Comparison of ENCODE assay signal across 8 mouse cellular contexts in the genomic region with DNA sequence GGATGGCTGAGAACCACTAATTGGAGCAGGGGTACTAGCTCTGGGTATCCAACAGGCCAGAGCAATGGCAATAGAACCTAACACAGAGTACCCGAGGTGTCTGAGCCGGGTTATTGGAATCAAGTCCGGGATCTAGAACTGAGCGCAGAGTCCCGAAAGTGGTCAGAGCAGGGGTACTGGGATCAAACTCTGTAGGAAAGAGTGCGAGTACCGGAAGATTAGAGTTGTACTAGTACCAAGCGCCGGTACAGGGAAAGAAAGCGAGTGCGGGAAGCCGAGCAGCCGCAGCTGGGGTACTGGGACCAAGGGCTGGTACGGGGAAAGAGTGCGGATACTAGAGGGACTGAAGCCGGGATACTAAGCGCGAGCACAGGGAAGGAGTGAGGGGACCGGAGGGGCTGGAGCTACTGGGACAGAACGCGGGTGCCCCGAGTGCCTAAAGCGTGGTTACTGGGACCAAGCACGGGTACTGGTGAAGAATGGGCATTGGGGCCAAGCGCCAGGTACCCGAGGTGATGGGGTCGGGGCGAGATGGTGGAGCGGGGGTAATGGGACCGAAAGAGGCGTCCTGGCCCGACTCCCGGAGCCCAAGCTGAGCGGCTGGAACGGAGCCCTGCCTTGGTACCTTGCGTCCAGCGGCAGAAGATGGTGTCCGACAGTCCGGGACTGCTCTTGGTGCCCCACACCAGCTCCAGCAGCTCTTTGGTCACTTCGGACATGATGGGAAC. TPM values are rescaled to one million over a fixed set of nuclear protein-coding genes. Genes with fewer than 3 reads are reported as not detected.
DNase-seq lines count a peak whose midpoint lies in the region; ATAC-seq and TF ChIP-seq lines count a peak whose summit lies in the region.

No protein-coding gene starts in this region.

- peaks cover 7% of the 10 kb centered on the region for H3K4me1 ChIP-seq in heart, embryonic 15.5 days (replicated peaks)
- H3K4me1 ChIP-seq in liver, adult 2 months (ENCODE audit: control insufficient read depth, insufficient read depth, low read length) = peaks cover 24% of the 10 kb centered on the region
- peaks cover 3% of the 10 kb centered on the region; the same call in 1 of the 2 replicates for H3K4me1 ChIP-seq in neural tube, embryonic 11.5 days (ENCODE audit: control insufficient read depth, insufficient read depth, low read length)

- H3K79me2 ChIP-seq in liver, adult 2 months (ENCODE audit: control insufficient read depth, insufficient read depth, low read length) = peaks cover 30% of the 10 kb centered on the region

- ATAC-seq in heart, embryonic 15.5 days (replicated peaks; ENCODE audit: insufficient number of reproducible peaks, insufficient read depth, low FRiP score, low read depth) = peak; percentile 56
- ATAC-seq in neural tube, embryonic 11.5 days (ENCODE audit: insufficient read depth, low FRiP score, low TSS enrichment) = peak; percentile 56

- H3K9me3 ChIP-seq in heart, embryonic 15.5 days (replicated peaks) = no peaks in the 10 kb centered on the region
- H3K9me3 ChIP-seq in neural tube, embryonic 11.5 days (ENCODE audit: control insufficient read depth, low read length) = no peaks in the 10 kb centered on the region

- peak overlapping the region; percentile 76 for H3K27ac ChIP-seq in heart, embryonic 15.5 days
- H3K27ac ChIP-seq in liver, adult 2 months (replicated peaks; ENCODE audit: insufficient read depth, low read depth, low read length) = peak overlapping the region; percentile 68
- 0 out of 2 replicates have a peak overlapping the region, but pooled peaks have one; percentile 34 for H3K27ac ChIP-seq in neural tube, embryonic 11.5 days (ENCODE audit: low read depth, low read length)

- TF ChIP-seq CTCF in liver, adult 2 months (IDR thresholded peaks at IDR 0.05; ENCODE audit: low read depth, low read length) = no peak

- H3K9ac ChIP-seq in heart, embryonic 15.5 days = peak overlapping the region; percentile 73
- peak overlapping the region; percentile 90 for H3K9ac ChIP-seq in liver, adult 2 months (ENCODE audit: low read depth, low read length)
- H3K9ac ChIP-seq in neural tube, embryonic 11.5 days (ENCODE audit: low read length) = peak overlapping the region; percentile 82

- peak; percentile 10 for DNase-seq in kidney, adult 11 months
- DNase-seq in kidney, adult 9 months = no peak
- peak; percentile 23 to 25 for DNase-seq in CD8-positive naive resting alpha-beta T cell, adult 2 months (ENCODE audit: low read depth in 2 of 2, low spot score in 2 of 2)
- DNase-seq in c-Kit-positive CD71-positive TER-119-positive erythroid progenitor cells, embryonic 14.5 days (ENCODE audit: low spot score) = peak; percentile 31
- no peak for DNase-seq in liver, adult 2 months (ENCODE audit: extremely low read depth, low read depth, low spot score)
- DNase-seq in neural tube, embryonic 11.5 days (ENCODE audit: low spot score) = peak; percentile 54
- DNase-seq in ovary, adult 18-20 months (ENCODE audit: low spot score) = no peak

- no peaks in the 10 kb centered on the region for H3K36me3 ChIP-seq in heart, embryonic 15.5 days
- H3K36me3 ChIP-seq in liver, adult 2 months (ENCODE audit: control insufficient read depth, insufficient read depth, low read length) = no peaks in the 10 kb centered on the region
- H3K36me3 ChIP-seq in neural tube, embryonic 11.5 days (ENCODE audit: control insufficient read depth, insufficient read depth, low read length) = no peaks in the 10 kb centered on the region

- WGBS in heart, embryonic 15.5 days = under 1% methylated on average over 40 of the region's 40 CpGs
- under 1% methylated on average over 40 of the region's 40 CpGs for WGBS in liver, adult 2 months
- 0% methylated on average over 40 of the region's 40 CpGs for WGBS in neural tube, embryonic 11.5 days

- H3K27me3 ChIP-seq in heart, embryonic 15.5 days = no peaks in the 10 kb centered on the region
- H3K27me3 ChIP-seq in liver, adult 2 months (ENCODE audit: control insufficient read depth, insufficient read depth, low read length) = no peaks in the 10 kb centered on the region
- no peaks in the 10 kb centered on the region for H3K27me3 ChIP-seq in neural tube, embryonic 11.5 days (ENCODE audit: control insufficient read depth, insufficient read depth, low read length)

- H3K4me2 ChIP-seq in heart, embryonic 15.5 days = peak overlapping the region; percentile 85
- H3K4me2 ChIP-seq in neural tube, embryonic 11.5 days (ENCODE audit: low read depth) = peak overlapping the region; percentile 81

- peak overlapping the region; percentile 91 for H3K4me3 ChIP-seq in heart, embryonic 15.5 days
- peak overlapping the region; percentile 94 for H3K4me3 ChIP-seq in liver, adult 2 months (ENCODE audit: insufficient read depth, low read depth, low read length)
- H3K4me3 ChIP-seq in neural tube, embryonic 11.5 days (ENCODE audit: low read depth, low read length) = peak overlapping the region; percentile 86

- no peak for TF ChIP-seq POLR2A in liver, adult 2 months (IDR thresholded peaks at IDR 0.05; ENCODE audit: extremely low read depth, insufficient read depth, low read length)

RNA-seq across cellular contexts. Expression of a gene that starts 0.6 kb away (rescaled TPM):
- 23.8 and 23.9 TPM in 2 replicates for polyA plus RNA-seq in heart, embryonic 15.5 days (2015; fragmentation: Nextera tagmentation; extraction: Ambion mirVana)
- total RNA-seq in liver, adult 2 months (2014; rRNA removed) = 20.3 and 23.1 TPM in 2 replicates
- polyA plus RNA-seq in liver, adult 2 months (2012; rRNA removed) = 46.4 and 49.0 TPM in 2 replicates
- polyA plus RNA-seq in neural tube, embryonic 11.5 days (2014; fragmentation: Nextera tagmentation; extraction: Ambion mirVana) = 45.7 and 48.9 TPM in 2 replicates

Comparison
In these comparisons a context has a peak if more than half of its experiments do, and no peak if none do; other contexts are left out.
1. DNase-seq: peak in kidney, adult 11 months (single experiment), CD8-positive naive resting alpha-beta T cell, adult 2 months (2 of 2), c-Kit-positive CD71-positive TER-119-positive erythroid progenitor cells, embryonic 14.5 days (single experiment) and neural tube, embryonic 11.5 days (single experiment); none in kidney, adult 9 months (single experiment), liver, adult 2 months (single experiment) and ovary, adult 18-20 months (single experiment).
2. Peak in every context shown above with its lines, with median percentiles within 50 percentile points of each other: H3K27ac ChIP-seq, H3K4me3 ChIP-seq and H3K9ac ChIP-seq.